Mouse (Mus musculus) limb, embryonic 11.5 days (tissue): ENCODE data around the gene Btrc. TPM values are rescaled to one million over a fixed set of nuclear protein-coding genes. Genes with fewer than 3 reads are reported as not detected.

Source experiments
- ATAC-seq: fragments of 200-750 bp; cut with Nextera tagmentation; 2 replicates; pipeline ENCODE4 v1.8.0; 2017; ENCODE audit warnings: low read depth; ENCODE audit not compliant: insufficient number of reproducible peaks, low FRiP score, low TSS enrichment
- DNase-seq: peaks from one replicate; pipeline ENCODE4 v3.0.0-alpha.2; 2015; ENCODE audit warnings: low spot score
- H3K27ac ChIP-seq: fragments of 300-500 bp; sonication (generic); replicated peaks from 2 replicates; pipeline ENCODE4 v1.5.1; 2014; ENCODE audit warnings: low read depth, mild to moderate bottlenecking, low read length
- H3K27me3 ChIP-seq: fragments of 300-500 bp; sonication (generic); 2 replicates; pipeline ENCODE4 v1.6.1; 2014; ENCODE audit warnings: mild to moderate bottlenecking, low read length, mixed read lengths; ENCODE audit not compliant: control insufficient read depth, insufficient read depth
- H3K36me3 ChIP-seq: fragments of 300-500 bp; sonication (generic); 2 replicates; pipeline ENCODE4 v1.6.1; 2014; ENCODE audit warnings: mild to moderate bottlenecking, low read length, moderate library complexity, mixed read lengths; ENCODE audit not compliant: control insufficient read depth, insufficient read depth
- H3K4me1 ChIP-seq: fragments of 300-500 bp; sonication (generic); 2 replicates; pipeline ENCODE4 v1.6.1; 2014; ENCODE audit warnings: low read length, mixed read lengths; ENCODE audit not compliant: control insufficient read depth, insufficient read depth
- H3K4me2 ChIP-seq: fragments of 300-500 bp; sonication (generic); 2 replicates; pipeline ENCODE4 v1.6.1; 2014; ENCODE audit warnings: low read depth, mild to moderate bottlenecking, moderate library complexity; ENCODE audit not compliant: severe bottlenecking
- H3K4me3 ChIP-seq: fragments of 300-500 bp; sonication (generic); 2 replicates; pipeline ENCODE4 v1.5.1; 2014; ENCODE audit warnings: low read depth, low read length
- H3K9ac ChIP-seq: fragments of 300-500 bp; sonication (generic); 2 replicates; pipeline ENCODE4 v1.6.1; 2014; ENCODE audit warnings: mild to moderate bottlenecking, low read length
- H3K9me3 ChIP-seq: fragments of 300-500 bp; sonication (generic); 2 replicates; pipeline ENCODE4 v1.6.1; 2016; ENCODE audit warnings: low read length; ENCODE audit not compliant: control insufficient read depth
- WGBS: fragments of 180-500 bp; shearing (Covaris S2); extraction: QIAGEN DNeasy Blood & Tissue Kit; methylation state at CpG from one replicate; pipeline ENCODE4 v1.1.7; 2014; 5-methylcytosine and 5-hydroxymethylcytosine counted together
- polyA plus RNA-seq: library from polyadenylated mRNA; unstranded; fragments of >200 nt; fragmentation: Nextera tagmentation; extraction: Ambion mirVana; gene quantifications from 2 replicates; pipeline ENCODE4 v1.2.1, GENCODE M21; 2014

Gene Btrc
- polyA plus RNA-seq, 1 experiment from 2014 or later = 52.4 TPM

DNA sequence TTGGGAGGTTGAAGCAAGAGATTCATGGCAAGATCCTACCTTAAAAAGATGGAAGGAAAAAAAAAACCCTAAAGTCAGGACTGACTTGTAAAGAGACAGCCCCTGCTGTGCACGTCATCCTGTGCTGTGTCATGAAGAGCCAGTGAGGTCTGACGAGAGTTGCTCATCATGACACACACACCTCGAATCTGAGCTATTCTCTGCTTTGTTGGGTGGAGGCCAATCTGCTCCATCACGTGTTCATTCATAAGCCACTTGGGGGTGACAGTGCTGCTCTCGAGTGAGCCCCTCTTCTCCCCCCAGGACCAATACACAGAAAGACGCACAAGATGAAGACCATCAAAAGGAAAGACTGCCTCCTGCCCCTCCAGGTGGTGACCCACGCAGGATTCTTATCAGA, 170.1 kb downstream of the Btrc start:
- H3K4me2 ChIP-seq = no peak overlapping the region
- 72% methylated on average over 7 of the region's 7 CpGs for WGBS

DNA sequence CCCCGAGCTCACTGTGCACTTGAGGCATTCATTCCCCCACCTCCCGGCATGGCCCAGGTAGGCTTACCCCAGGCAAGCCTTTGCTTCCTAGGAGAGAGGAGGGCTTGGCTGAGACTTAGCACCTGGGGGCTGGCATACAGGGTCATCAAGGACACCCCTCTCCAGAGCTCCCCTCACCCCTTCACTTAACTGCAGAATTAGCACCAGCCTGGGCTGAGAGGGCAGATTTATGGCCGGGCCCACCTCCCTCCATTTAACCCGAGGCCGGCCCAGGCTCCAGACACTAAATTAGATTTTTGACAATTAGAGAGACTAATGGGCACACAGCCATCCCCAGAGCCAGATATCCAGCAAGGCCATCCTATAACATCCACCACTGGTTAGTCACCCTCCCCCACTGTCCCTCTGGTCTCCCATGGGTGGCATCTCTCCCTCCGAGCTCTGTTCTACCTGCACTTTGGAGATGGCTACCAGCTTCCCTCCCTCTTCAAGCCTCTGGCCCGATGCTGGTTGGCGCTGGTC, 171.7 kb downstream of the Btrc start:
- DNase-seq = no peak
- 0 out of 2 replicates have a peak, but pooled peaks have one; percentile 11 for ATAC-seq
- WGBS = 43% methylated on average over 8 of the region's 8 CpGs
- Histone ChIP-seq H3K4me3 (no peak overlapping the region), H3K9me3 (no peaks in the 10 kb centered on the region), H3K4me2 (no peak overlapping the region), H3K4me1 (peaks cover 19% of the 10 kb centered on the region), H3K27ac (no peak overlapping the region), H3K9ac (no peak overlapping the region), H3K36me3 (no peaks in the 10 kb centered on the region), H3K27me3 (peaks cover under 1% of the 10 kb centered on the region; the same call in 1 of the 2 replicates)

More for the DNA sequence above, 170.1 kb downstream of the Btrc start:
- DNase-seq (no peak), ATAC-seq (no peak)
- Histone ChIP-seq H3K27me3 (no peaks in the 10 kb centered on the region), H3K4me3 (no peak overlapping the region), H3K36me3 (no peaks in the 10 kb centered on the region; the same call in 1 of the 2 replicates), H3K9me3 (no peaks in the 10 kb centered on the region), H3K27ac (no peak overlapping the region), H3K9ac (no peak overlapping the region), H3K4me1 (peaks cover 19% of the 10 kb centered on the region)

DNA sequence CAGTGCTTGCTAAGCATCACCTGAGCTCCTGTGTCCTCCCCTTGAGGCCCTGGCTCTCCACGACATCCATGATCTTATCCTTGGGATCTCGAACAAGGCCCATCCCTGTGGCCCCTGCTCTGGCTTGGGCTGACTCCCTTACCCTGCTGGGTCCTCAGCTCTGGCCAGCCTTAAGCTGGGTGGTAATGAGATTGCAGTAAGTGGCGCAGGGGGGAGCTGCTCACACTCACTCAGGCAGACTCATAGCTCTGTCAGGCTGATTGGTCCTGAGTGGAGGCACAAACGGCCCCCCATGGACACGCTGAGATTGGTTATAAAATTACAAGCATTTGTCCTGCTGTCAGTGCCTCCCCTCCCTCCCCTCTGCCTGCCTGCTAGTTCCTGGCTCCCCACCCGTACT, 172.4 kb downstream of the Btrc start:
- ATAC-seq = no peak

DNA sequence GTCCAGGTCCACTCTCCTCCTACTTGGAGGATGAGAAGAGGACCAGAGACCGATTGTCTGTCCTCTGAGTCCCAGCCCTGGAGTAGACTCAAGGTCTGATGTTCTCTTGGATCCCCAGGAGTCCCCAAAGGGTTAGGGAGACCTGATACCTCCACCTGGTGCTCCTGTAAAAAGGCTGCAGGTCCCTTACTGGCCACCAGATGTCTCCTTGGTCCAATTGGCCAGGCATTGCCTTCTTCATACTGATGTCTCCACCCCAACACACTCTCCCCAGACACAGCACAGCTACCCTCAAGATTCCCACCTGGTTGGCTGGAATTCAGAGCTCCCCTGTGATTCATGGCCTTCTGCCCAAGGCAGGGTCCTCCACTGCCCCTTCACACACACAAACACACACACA, 174.0 kb downstream of the Btrc start:
- Histone ChIP-seq H3K4me3 (no peak overlapping the region), H3K9ac (no peak overlapping the region), H3K9me3 (no peaks in the 10 kb centered on the region), H3K27me3 (peaks cover 15% of the 10 kb centered on the region), H3K4me1 (peaks cover 25% of the 10 kb centered on the region), H3K4me2 (no peak overlapping the region), H3K36me3 (no peaks in the 10 kb centered on the region), H3K27ac (no peak overlapping the region)
- WGBS = 62% methylated on average over 1 of the region's 1 CpGs
- DNase-seq (peak; percentile 63), ATAC-seq (no peak)

More for the DNA sequence above, 172.4 kb downstream of the Btrc start:
- peaks cover 4% of the 10 kb centered on the region; the same call in 1 of the 2 replicates for H3K27me3 ChIP-seq
- H3K27ac ChIP-seq = no peak overlapping the region
- peaks cover 19% of the 10 kb centered on the region for H3K4me1 ChIP-seq
- WGBS = 41% methylated on average over 6 of the region's 6 CpGs
- H3K9me3 ChIP-seq = no peaks in the 10 kb centered on the region
- no peak overlapping the region for H3K4me2 ChIP-seq
- no peaks in the 10 kb centered on the region for H3K36me3 ChIP-seq
- no peak for DNase-seq
- no peak overlapping the region for H3K9ac ChIP-seq
- H3K4me3 ChIP-seq = no peak overlapping the region

DNA sequence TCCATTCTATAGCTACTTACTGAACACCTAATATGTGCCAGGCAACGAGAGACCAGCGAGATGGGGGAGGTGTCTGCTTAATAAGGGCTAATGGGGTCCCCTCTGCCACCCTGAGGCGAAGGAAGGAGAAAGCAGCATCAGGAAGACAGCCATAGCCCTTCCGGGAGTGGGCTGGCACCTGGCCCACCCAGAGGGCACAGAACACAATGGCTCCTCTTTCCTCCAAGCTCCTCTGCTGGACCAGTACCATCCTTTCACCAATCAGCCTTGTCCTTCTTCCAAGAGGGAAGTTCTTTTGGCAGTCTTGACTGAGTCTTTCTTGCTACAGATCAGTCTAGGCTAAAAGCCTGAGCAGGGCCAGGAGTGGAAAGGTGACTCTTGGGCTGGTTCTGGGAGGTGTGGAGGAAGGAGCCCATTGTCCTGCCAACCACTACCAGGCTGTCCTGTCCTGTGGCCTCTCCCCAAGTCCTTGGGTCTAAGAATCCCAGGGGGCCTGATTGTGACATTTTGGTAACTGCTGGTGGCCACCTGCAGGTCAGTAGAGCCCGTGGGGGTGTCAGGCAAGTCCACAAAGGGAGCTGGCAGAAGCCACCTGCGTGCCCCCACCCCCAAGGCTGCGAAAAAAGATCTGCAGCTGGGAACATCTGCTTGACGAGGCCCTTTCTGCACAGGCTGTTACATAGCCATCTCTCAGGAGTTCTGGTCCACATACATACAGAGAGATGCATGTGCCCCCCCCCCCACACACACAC, 177.3 kb downstream of the Btrc start:
- Histone ChIP-seq H3K9me3 (no peaks in the 10 kb centered on the region), H3K27ac (no peak overlapping the region), H3K4me2 (peak overlapping the region; percentile 62), H3K4me1 (peaks cover 15% of the 10 kb centered on the region), H3K9ac (no peak overlapping the region), H3K36me3 (no peaks in the 10 kb centered on the region), H3K27me3 (peaks cover 37% of the 10 kb centered on the region), H3K4me3 (peak overlapping the region; percentile 31)
- DNase-seq (peak; percentile 31), ATAC-seq (no peak)
- WGBS = 32% methylated on average over 8 of the region's 8 CpGs

DNA sequence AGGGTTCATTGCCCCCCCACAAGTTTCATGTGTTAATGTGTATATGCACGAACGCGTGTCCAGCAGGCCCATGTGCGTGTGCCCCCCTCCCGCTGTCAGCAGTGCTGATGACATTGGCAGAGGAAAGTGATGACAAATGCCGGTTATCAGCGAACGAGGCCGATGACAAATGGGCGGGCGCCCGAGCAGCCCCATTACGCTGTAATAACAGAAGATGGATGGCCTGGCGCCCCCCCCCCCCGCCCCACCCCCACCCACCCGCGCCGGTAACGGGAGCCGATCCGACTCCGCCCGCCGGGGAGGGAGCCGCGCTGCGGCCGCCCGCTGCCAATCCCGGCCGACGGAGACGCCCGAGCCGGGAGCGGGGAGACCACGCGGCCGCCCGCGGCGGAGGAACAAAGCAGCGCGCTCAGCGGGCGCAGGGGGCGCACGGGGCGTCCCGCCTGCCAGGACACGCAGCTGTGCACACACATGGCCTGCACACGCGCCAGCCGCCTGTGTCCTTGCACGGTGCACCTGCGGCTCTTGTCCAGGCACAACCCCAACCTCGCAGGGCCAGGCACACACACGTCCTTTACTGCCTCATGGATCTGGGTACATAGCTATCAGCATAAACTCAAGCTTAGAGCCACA, 178.0 kb downstream of the Btrc start:
- under 1% methylated on average over 49 of the region's 58 CpGs for WGBS
- H3K36me3 ChIP-seq = no peaks in the 10 kb centered on the region
- no peak overlapping the region for H3K27ac ChIP-seq
- H3K4me2 ChIP-seq = peak overlapping the region; percentile 62
- peak overlapping the region; percentile 32; the same call in 1 of the 2 replicates for H3K9ac ChIP-seq
- DNase-seq = peak; percentile 72
- peaks cover 14% of the 10 kb centered on the region for H3K4me1 ChIP-seq
- peak overlapping the region; percentile 31 for H3K4me3 ChIP-seq
- no peak for ATAC-seq
- H3K27me3 ChIP-seq = peaks cover 41% of the 10 kb centered on the region
- no peaks in the 10 kb centered on the region for H3K9me3 ChIP-seq

DNA sequence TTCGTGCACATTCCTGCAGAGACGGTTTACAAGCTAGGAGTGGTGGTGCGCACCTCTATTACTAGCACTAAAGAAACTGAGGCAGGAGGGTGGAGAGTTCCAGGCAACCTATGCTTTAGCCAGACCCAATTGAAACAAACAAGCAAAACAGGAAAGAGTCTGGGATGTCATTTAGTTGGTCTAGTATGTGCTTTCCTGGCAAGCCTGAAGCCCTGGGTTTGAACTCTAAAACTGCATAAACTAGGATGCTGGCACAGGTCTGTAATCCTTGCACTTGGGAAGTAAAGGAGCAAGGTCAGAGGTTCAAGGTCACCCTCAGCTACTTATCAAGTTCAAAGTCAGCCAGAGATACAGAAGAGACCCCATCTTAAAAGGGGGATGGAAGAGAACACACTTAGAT, 178.5 kb downstream of the Btrc start:
- Histone ChIP-seq H3K27me3 (peaks cover 41% of the 10 kb centered on the region), H3K27ac (no peak overlapping the region), H3K9me3 (no peaks in the 10 kb centered on the region), H3K4me1 (peaks cover 14% of the 10 kb centered on the region), H3K9ac (0 out of 2 replicates have a peak overlapping the region, but pooled peaks have one; percentile 32), H3K4me3 (peak overlapping the region; percentile 31; the same call in 1 of the 2 replicates), H3K36me3 (no peaks in the 10 kb centered on the region), H3K4me2 (peak overlapping the region; percentile 62)
- ATAC-seq = no peak
- 17% methylated on average over 3 of the region's 3 CpGs for WGBS
- no peak for DNase-seq

DNA sequence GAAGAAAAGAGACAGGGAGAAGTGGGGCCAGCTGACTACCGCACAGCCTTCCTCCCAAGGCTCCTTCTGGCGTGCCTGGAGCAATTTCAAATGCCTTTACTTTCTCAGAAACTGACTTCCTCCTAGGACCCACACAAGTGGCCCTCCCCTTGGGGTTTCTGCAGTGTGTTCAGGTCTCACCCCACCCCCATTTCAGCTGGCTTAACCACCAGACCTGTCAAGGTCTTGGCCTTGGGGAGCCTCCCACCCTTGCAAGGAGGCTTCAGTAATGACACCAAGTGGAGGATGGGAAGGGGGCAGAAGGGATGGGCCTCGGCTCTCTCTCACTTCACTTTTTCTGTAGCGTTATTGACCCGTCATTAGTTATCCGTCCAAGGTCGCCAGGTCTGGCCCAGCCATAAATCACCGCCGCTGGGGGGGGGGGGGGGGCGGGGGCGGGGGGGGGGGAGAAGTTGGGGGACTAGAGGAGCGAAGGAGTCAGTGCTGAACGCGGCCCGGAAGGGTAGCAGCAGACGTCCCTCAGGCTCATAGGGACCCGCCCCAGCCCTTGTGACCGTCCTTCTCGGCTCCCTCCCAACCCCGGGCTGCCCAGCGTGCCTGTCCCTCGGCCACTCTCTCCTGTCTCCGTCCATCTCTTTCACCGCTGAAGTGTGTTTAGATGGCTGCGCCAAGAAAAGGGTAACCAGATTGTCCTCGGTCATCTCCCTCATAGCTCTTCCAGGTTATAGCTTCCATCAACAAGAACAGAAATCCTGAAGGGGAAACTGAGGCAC, 180.8 kb downstream of the Btrc start:
- peak overlapping the region; percentile 17; the same call in 1 of the 2 replicates for H3K9ac ChIP-seq
- H3K4me2 ChIP-seq = peak overlapping the region; percentile 74
- peak overlapping the region; percentile 21 for H3K4me3 ChIP-seq
- H3K9me3 ChIP-seq = no peaks in the 10 kb centered on the region
- H3K27ac ChIP-seq = no peak overlapping the region
- H3K36me3 ChIP-seq = no peaks in the 10 kb centered on the region
- DNase-seq (peak; percentile 38), ATAC-seq (no peak)
- under 1% methylated on average over 21 of the region's 26 CpGs for WGBS
- H3K4me1 ChIP-seq = peaks cover 14% of the 10 kb centered on the region
- peaks cover 41% of the 10 kb centered on the region for H3K27me3 ChIP-seq
